Mouse (Mus musculus) ovary, postnatal 10 days (tissue): ENCODE data around the gene Ikzf5.

ENCODE experiments used
- DNase-seq: peaks from one replicate; pipeline ENCODE4 v3.0.0; 2022; ENCODE audit warnings: low spot score

Ikzf5 gene

DNA sequence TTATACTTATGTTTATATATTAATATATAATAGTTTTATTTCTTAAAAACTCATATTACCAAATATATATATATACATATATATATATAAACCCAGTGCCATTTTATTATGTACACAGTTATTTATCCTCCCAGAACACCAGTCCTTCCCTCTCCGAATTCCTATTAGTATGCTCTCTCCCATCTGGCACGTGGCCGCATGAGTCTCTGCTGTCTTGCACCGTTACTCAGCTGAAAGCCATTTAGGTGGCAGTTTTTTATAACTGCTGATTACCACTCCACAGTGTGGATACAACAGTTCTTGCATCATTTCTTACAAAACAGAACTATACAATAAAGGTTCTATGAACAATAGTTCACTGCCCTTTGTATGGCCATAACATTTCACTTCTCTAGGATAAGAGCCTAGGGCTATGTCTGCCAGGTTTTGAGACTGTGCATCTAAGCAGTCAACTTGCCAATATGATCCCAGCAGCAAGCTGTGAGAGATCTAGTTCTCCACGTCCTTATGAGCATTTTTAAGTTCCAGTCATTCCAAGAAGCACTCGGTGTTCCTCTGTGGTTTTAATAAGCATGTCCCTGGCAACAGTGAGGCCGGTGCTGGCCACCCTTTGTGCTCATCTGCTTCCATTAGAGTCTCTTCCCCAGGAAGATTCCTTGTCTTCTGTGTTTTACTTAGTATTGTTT lies 64.3 kb downstream of the Ikzf5 start:
- no peak for DNase-seq
